Mouse (Mus musculus) liver, adult 2 months (tissue): ENCODE measurements at regions not wholly inside any gene's neighbourhood (a gene's known extent, or its start where the extent isn't known, plus 50 kb on each side); places are given as distances from the start of the nearest gene placed in this dataset.

Experiments used
- DNase-seq: peaks from one replicate; pipeline ENCODE4 v3.0.0-alpha.2; 2011; ENCODE audit warnings: low read depth, low spot score; ENCODE audit errors: extremely low read depth
- H3K27ac ChIP-seq: fragments of 200-500 bp; replicated peaks from 2 replicates; pipeline ENCODE4 v1.5.1; 2012; ENCODE audit warnings: low read depth, mild to moderate bottlenecking, control low read depth, inconsistent platforms, low read length; ENCODE audit not compliant: insufficient read depth
- H3K27me3 ChIP-seq: fragments of 200-500 bp; 2 replicates; pipeline ENCODE4 v1.6.1; 2012; ENCODE audit warnings: mild to moderate bottlenecking, moderate library complexity, low read length, inconsistent platforms; ENCODE audit not compliant: control insufficient read depth, insufficient read depth
- H3K36me3 ChIP-seq: fragments of 200-500 bp; 2 replicates; pipeline ENCODE4 v1.6.1; 2012; ENCODE audit warnings: low read length, inconsistent platforms; ENCODE audit not compliant: control insufficient read depth, insufficient read depth
- H3K4me1 ChIP-seq: fragments of 200-500 bp; 2 replicates; pipeline ENCODE4 v1.6.1; 2011; ENCODE audit warnings: low read length; ENCODE audit not compliant: control insufficient read depth, insufficient read depth
- H3K4me3 ChIP-seq: fragments of 200-500 bp; 2 replicates; pipeline ENCODE4 v1.5.1; 2011; ENCODE audit warnings: low read depth, mild to moderate bottlenecking, control low read depth, low read length, moderate library complexity; ENCODE audit not compliant: insufficient read depth
- H3K79me2 ChIP-seq: fragments of 200-500 bp; 2 replicates; pipeline ENCODE4 v1.6.1; 2012; ENCODE audit warnings: inconsistent platforms, mild to moderate bottlenecking, low read length, moderate library complexity; ENCODE audit not compliant: control insufficient read depth, insufficient read depth
- H3K9ac ChIP-seq: fragments of 200-500 bp; 2 replicates; pipeline ENCODE4 v1.6.1; 2012; ENCODE audit warnings: low read depth, mild to moderate bottlenecking, control low read depth, inconsistent platforms, low read length
- CTCF ChIP-seq: fragments of 200-500 bp; IDR thresholded peaks from 2 replicates; pipeline ENCODE4 v1.5.1; 2011; ENCODE audit warnings: low read depth, low read length, control low read depth
- POLR2A ChIP-seq: fragments of 200-500 bp; IDR thresholded peaks from 2 replicates; pipeline ENCODE4 v1.6.1; 2011; ENCODE audit warnings: low read length, control low read depth; ENCODE audit not compliant: insufficient read depth; ENCODE audit errors: extremely low read depth
- WGBS: fragments of 180-500 bp; shearing (Covaris S2); methylation state at CpG from one replicate; pipeline ENCODE4 v1.1.7; 2018; 5-methylcytosine and 5-hydroxymethylcytosine counted together

DNA sequence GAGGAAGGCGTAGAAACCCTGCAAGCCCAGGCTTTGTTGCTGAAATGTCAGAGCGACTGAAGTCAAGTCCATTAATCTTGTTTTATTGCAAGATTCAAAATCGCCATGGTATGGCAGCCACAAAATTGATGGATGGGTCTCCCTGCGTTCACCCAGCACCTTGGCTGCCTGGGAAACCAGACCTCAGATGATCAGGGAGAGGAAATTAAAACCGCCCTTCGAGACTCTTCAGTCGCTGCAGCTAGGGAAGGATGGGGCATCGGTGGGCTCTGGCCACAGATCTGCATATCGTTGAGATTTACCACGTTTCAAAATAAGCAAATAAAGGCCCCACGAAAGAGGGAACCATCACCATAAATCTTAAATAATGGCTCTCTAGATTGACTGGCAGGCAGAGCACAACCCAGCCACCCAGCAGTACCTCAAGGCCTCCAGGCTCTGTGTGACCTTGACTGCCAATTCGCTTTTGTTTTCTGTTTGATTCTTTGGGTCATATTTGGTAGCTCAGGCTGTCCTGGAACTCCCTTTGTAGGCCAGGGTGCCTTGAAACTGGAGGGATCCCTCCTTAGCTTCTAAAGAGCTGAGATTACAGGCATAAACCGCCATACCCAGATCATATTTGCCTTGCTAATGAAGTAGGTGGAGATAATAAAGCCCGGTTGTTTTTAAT, 126.1 kb downstream of the Minar1 start:
- no peak for DNase-seq
- Histone ChIP-seq H3K4me1 (no peaks in the 10 kb centered on the region), H3K27me3 (no peaks in the 10 kb centered on the region), H3K4me3 (no peak overlapping the region), H3K79me2 (no peaks in the 10 kb centered on the region), H3K36me3 (no peaks in the 10 kb centered on the region), H3K9ac (no peak overlapping the region), H3K27ac (no peak overlapping the region)
- WGBS, result 64% methylated on average over 14 of the region's 14 CpGs
- no peak for TF ChIP-seq POLR2A
- no peak for TF ChIP-seq CTCF

DNA sequence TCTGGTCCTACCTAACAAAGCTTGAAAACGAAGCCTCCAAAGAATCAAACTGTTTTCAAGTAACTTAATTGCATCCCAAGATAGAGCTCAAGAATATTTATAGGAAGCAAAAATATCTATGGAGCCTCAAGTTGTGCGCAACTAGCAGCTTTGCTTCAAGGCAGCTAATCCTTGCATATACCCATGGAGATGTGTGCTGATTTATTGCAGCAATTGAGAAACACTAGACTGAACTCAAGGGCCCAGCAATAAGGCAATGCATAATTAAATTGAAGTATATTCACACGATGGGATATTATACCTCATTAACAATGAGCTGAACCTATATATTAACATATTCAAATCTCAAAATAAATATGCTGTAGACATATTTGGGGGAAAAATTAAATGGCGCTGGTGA, 135.3 kb downstream of the Minar1 start:
- Histone ChIP-seq H3K9ac (no peak overlapping the region), H3K27ac (no peak overlapping the region), H3K36me3 (no peaks in the 10 kb centered on the region), H3K4me3 (no peak overlapping the region), H3K27me3 (no peaks in the 10 kb centered on the region), H3K79me2 (no peaks in the 10 kb centered on the region), H3K4me1 (no peaks in the 10 kb centered on the region)
- no peak for DNase-seq
- no peak for TF ChIP-seq CTCF
- no peak for TF ChIP-seq POLR2A
- WGBS, result 81% methylated on average over 4 of the region's 4 CpGs

DNA sequence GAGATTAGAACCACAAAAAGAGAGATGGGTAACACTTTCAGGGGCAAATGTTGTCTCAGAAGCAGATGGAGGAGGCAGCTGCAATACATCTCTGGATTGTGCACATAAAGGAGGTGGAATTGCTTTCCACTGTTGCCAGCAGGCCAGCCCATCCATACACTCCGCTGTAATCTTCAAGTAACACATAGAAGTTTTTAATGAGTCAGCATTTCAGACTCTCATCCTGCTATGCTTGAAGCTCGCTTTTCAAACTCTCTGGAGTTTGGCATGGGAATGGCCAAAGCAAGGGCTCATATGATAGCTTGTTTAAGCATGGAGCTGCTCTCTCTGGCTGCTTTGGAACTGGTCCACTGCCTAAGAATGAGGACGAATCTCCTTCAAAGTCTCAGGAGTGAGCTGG, 143.5 kb downstream of the Minar1 start:
- Histone ChIP-seq H3K36me3 (no peaks in the 10 kb centered on the region), H3K4me3 (no peak overlapping the region), H3K27ac (no peak overlapping the region), H3K4me1 (no peaks in the 10 kb centered on the region), H3K79me2 (no peaks in the 10 kb centered on the region), H3K27me3 (no peaks in the 10 kb centered on the region), H3K9ac (no peak overlapping the region)
- TF ChIP-seq CTCF, result no peak
- TF ChIP-seq POLR2A, result no peak
- DNase-seq, result no peak
- WGBS, result 79% methylated on average over 3 of the region's 3 CpGs

DNA sequence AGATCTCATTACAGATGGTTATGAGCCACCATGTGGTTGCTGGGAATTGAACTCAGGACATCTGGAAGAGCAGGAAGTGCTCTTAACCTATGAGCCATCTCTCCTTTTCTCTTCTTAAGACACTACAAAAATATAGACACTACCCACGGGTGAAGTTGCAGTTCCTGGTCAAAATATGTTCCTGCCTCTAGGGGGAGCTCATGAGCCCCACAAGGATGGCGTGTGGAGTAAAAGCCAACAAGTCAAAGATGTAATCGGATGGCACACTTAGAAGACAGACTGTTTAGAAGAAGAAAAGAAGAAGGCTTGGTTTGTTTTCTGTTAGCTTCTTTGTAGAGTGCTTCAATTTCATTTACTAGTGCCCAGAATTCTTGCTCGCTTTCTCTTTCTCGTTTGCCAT, 161.7 kb downstream of the Minar1 start:
- TF ChIP-seq POLR2A (no peak), CTCF (peak; percentile 55; the same call in 1 of the 2 replicates)
- WGBS, result 37% methylated on average over 5 of the region's 5 CpGs
- no peaks in the 10 kb centered on the region for H3K4me1 ChIP-seq
- H3K9ac ChIP-seq, result no peak overlapping the region
- no peak overlapping the region for H3K27ac ChIP-seq
- H3K79me2 ChIP-seq, result no peaks in the 10 kb centered on the region
- DNase-seq, result peak; percentile 18
- H3K4me3 ChIP-seq, result no peak overlapping the region
- H3K36me3 ChIP-seq, result no peaks in the 10 kb centered on the region
- H3K27me3 ChIP-seq, result no peaks in the 10 kb centered on the region

DNA sequence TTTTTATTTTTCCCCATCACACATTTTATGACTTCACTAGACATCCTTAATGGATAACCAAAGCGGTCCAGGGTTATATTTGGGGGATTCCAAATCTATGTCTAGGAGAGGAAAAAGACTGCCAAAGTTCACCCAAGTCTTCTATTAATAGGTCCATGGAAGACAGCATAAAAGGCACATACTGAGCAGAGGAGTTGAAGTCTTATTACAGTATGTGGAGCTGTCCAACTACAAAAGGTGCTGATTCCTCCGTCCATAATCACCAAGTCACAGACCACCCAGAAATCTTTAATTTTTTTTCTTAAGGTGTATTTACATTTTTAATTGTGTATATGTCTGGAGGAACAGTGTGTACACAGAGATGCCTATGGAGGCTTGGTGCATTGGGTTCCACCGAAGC, 166.3 kb downstream of the Minar1 start:
- no peak for TF ChIP-seq POLR2A
- no peak for TF ChIP-seq CTCF
- Histone ChIP-seq H3K27ac (no peak overlapping the region), H3K27me3 (no peaks in the 10 kb centered on the region), H3K4me1 (no peaks in the 10 kb centered on the region), H3K9ac (no peak overlapping the region), H3K4me3 (no peak overlapping the region), H3K79me2 (no peaks in the 10 kb centered on the region), H3K36me3 (no peaks in the 10 kb centered on the region)
- DNase-seq, result no peak
- 82% methylated on average over 3 of the region's 3 CpGs for WGBS

DNA sequence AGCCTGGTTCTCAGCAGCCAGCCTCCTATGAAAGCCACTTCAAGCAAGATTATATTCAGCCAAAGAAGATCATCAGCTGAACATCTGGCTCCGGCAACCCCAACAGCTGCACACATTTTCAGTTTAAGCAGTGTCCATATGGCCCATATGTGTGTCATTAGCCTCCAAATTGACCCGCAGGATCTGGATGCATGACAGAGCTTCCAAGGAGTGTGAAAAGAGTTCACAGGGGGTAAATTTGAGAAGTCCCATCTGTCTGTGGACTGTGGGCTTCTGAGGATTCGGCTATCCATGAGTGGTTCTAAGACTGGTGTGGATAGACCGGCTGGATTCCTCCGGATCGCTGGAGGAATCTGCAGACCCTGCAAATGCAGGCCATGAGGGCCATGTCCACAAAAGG, 173.3 kb downstream of the Minar1 start:
- H3K27me3 ChIP-seq, result no peaks in the 10 kb centered on the region
- H3K36me3 ChIP-seq, result no peaks in the 10 kb centered on the region
- no peak overlapping the region for H3K4me3 ChIP-seq
- H3K79me2 ChIP-seq, result no peaks in the 10 kb centered on the region
- H3K4me1 ChIP-seq, result no peaks in the 10 kb centered on the region
- no peak for DNase-seq
- H3K27ac ChIP-seq, result no peak overlapping the region
- TF ChIP-seq POLR2A (no peak), CTCF (no peak)
- 92% methylated on average over 6 of the region's 6 CpGs for WGBS
- H3K9ac ChIP-seq, result no peak overlapping the region
